Mouse (Mus musculus) lung, postnatal 0 days (tissue): ENCODE measurements at regions not wholly inside any gene's neighbourhood (a gene's known extent, or its start where the extent isn't known, plus 50 kb on each side); places are given as distances from the start of the nearest gene placed in this dataset.

Experiments
- ATAC-seq: fragments of 200-750 bp; cut with Nextera tagmentation; 2 replicates; pipeline ENCODE4 v1.8.0; 2017; ENCODE audit warnings: moderate library complexity
- DNase-seq: peaks from one replicate; pipeline ENCODE4 v3.0.0-alpha.2; 2016; ENCODE audit warnings: low spot score
- H3K27ac ChIP-seq: fragments of 300-500 bp; sonication (generic); 2 replicates; pipeline ENCODE4 v1.5.1; 2014; ENCODE audit warnings: antibody characterized with exemption, mild to moderate bottlenecking, low read length, mixed read lengths
- H3K27me3 ChIP-seq: fragments of 300-500 bp; sonication (generic); replicated peaks from 2 replicates; pipeline ENCODE4 v1.6.1; 2014; ENCODE audit warnings: low read length, mixed read lengths; ENCODE audit not compliant: insufficient read depth
- H3K36me3 ChIP-seq: fragments of 300-500 bp; sonication (generic); 2 replicates; pipeline ENCODE4 v1.6.1; 2014; ENCODE audit warnings: low read length, mixed read lengths; ENCODE audit not compliant: insufficient read depth
- H3K4me1 ChIP-seq: fragments of 300-500 bp; sonication (generic); 2 replicates; pipeline ENCODE4 v1.6.1; 2014; ENCODE audit warnings: antibody characterized with exemption, low read depth, low read length, mixed read lengths; ENCODE audit not compliant: insufficient read depth
- H3K4me2 ChIP-seq: fragments of 300-500 bp; sonication (generic); replicated peaks from 2 replicates; pipeline ENCODE4 v1.6.1; 2014; ENCODE audit warnings: low read depth, mild to moderate bottlenecking, low read length, moderate library complexity, mixed read lengths
- H3K4me3 ChIP-seq: fragments of 300-500 bp; sonication (generic); 2 replicates; pipeline ENCODE4 v1.5.1; 2014; ENCODE audit warnings: low read depth, low read length
- H3K9ac ChIP-seq: fragments of 300-500 bp; sonication (generic); replicated peaks from 2 replicates; pipeline ENCODE4 v1.6.1; 2014; ENCODE audit warnings: low read depth, mild to moderate bottlenecking
- H3K9me3 ChIP-seq: fragments of 300-500 bp; sonication (generic); 2 replicates; pipeline ENCODE4 v1.6.1; 2016; ENCODE audit warnings: low read length, mixed read lengths
- CTCF ChIP-seq: IDR thresholded peaks from 2 replicates; pipeline ENCODE4 v1.5.1; 2016; ENCODE audit warnings: antibody characterized with exemption, mild to moderate bottlenecking
- EP300 ChIP-seq: IDR thresholded peaks from 2 replicates; pipeline ENCODE4 v1.6.1; 2016; ENCODE audit warnings: antibody characterized with exemption, mild to moderate bottlenecking, control low read depth
- WGBS: fragments of 180-500 bp; shearing (Covaris S2); extraction: QIAGEN DNeasy Blood & Tissue Kit; methylation state at CpG from one replicate; pipeline ENCODE4 v1.1.7; 2014; 5-methylcytosine and 5-hydroxymethylcytosine counted together

DNA sequence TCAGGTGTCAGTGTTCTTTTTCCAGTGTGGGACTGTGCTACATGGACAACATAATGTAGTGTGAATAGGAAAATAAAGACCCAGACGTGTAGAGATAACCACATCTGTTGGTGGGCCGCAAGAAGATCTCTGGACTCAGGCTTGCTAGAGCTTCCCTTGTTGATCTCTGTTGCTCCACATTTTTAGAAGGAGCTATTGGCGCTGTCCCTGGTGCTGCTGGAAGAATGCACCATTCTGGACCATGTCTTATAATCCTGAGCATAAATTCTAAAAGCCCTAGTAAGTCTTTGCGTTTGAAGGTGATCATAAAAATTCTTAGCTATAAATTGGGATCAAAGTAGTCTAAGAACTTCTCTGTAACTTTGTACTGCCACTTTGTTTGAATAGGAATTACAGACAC is 429.3 kb downstream of the Otol1 start:
- Histone ChIP-seq H3K4me1 (no peaks in the 10 kb centered on the region), H3K27me3 (no peaks in the 10 kb centered on the region), H3K27ac (no peak overlapping the region), H3K4me3 (no peak overlapping the region), H3K9me3 (no peaks in the 10 kb centered on the region), H3K9ac (no peak overlapping the region), H3K36me3 (no peaks in the 10 kb centered on the region), H3K4me2 (no peak overlapping the region)
- WGBS = 62% methylated on average over 4 of the region's 4 CpGs
- no peak for DNase-seq
- TF ChIP-seq CTCF (no peak), EP300 (no peak)
- no peak for ATAC-seq

DNA sequence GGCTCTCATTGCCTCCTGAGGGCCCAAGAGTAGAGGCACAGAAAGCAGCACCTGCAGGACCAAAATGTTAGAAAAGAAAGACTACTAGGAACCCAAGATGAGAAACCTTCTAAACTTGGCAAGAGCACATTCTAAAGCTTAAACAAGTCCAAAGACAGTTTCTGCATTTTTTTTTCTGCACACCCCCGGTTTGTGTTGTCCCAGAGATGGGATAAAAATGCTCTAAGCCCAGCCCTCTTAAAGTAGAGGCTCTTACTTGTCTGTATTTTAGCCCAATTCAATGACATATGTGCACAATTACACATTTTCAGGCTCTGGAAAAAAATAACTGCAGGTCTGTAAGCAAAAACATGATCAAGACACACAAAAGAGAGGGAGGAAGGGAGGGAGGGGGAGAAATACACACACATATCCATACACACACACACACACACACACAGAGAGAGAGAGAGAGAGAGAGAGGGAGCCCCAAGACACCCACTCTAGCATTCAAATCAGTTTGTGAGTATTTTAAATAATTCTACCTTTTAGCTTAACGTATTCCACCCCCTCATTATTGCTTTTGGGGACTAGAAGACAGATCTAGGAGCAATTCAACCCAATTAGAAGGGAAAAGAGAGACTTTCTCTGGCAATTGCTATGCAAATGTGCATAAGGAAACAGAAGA is 449.9 kb downstream of the Otol1 start:
- TF ChIP-seq EP300 (no peak), CTCF (no peak)
- Histone ChIP-seq H3K9me3 (no peaks in the 10 kb centered on the region), H3K4me2 (no peak overlapping the region), H3K36me3 (no peaks in the 10 kb centered on the region), H3K27me3 (no peaks in the 10 kb centered on the region), H3K4me3 (no peak overlapping the region), H3K27ac (no peak overlapping the region), H3K4me1 (no peaks in the 10 kb centered on the region), H3K9ac (no peak overlapping the region)
- 37% methylated on average over 2 of the region's 2 CpGs for WGBS
- ATAC-seq (no peak), DNase-seq (no peak)

DNA sequence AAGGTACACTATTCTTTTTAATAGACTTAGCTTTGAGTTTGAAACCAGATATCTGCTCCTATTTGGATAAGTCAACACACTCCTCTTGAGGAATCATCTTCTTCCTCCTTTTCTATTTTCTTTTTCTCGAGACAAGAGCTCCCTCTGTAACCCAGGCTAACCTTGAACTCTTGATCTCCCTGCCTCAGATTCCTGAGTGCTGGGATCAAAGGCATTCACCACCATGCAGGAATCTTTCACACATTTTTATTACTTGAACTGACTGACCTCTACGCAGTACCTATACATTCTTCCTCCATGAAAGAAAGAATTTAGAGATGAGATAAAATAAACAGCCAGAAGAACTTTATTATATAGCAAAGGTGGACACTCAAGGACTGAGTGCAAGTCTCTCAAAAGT is 453.4 kb downstream of the Otol1 start:
- H3K4me1 ChIP-seq = no peaks in the 10 kb centered on the region
- H3K27me3 ChIP-seq = no peaks in the 10 kb centered on the region
- H3K4me2 ChIP-seq = no peak overlapping the region
- H3K9ac ChIP-seq = no peak overlapping the region
- DNase-seq (no peak), ATAC-seq (no peak)
- 28% methylated on average over 2 of the region's 2 CpGs for WGBS
- TF ChIP-seq CTCF (no peak), EP300 (no peak)
- no peak overlapping the region for H3K27ac ChIP-seq
- no peaks in the 10 kb centered on the region for H3K9me3 ChIP-seq
- no peaks in the 10 kb centered on the region for H3K36me3 ChIP-seq
- H3K4me3 ChIP-seq = no peak overlapping the region

DNA sequence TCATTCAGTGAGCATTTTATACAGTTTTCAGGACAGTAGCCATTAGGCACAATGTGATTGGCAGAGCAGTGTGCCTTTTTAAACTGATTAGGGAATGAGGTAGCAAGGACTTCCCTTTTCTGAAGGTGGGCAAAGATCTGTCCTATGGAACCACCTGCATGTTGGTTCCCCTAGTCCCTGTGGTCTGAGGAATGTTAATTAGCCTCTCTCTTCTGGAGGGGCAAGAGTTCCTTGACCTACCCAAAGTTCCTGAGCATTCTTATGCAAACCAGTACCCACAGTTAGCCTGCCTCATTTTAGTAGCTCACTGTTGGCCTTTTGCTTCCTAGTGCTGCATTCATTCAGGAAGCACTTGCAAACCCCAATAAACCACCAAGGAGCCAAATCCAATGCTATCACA is 455.8 kb downstream of the Otol1 start:
- ATAC-seq = no peak

DNA sequence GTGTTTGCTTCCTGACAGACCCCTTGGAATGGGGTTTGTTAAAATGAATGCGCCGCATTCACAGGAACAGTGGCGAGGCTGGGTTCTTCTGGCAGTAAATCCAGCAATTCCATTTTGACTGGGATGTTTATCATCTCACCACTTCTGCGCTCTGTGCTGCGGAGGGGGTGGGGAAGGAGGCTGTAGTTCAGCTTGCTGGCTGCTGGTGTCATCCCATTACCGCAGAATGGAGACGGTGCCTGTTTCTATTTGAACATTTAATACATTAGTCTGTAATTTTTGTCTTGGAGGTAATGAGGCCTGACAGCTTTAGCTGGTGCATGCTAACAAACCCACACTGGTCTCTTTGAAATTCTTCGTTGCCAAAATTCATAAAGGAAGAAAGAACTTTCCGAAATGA is 475.1 kb downstream of the Otol1 start:
- H3K27me3 ChIP-seq = no peaks in the 10 kb centered on the region
- ATAC-seq = no peak

More for the DNA sequence above, 455.8 kb downstream of the Otol1 start:
- Histone ChIP-seq H3K4me3 (no peak overlapping the region), H3K4me2 (no peak overlapping the region), H3K27me3 (no peaks in the 10 kb centered on the region), H3K27ac (no peak overlapping the region), H3K4me1 (no peaks in the 10 kb centered on the region), H3K36me3 (no peaks in the 10 kb centered on the region), H3K9me3 (no peaks in the 10 kb centered on the region), H3K9ac (no peak overlapping the region)
- no peak for DNase-seq
- TF ChIP-seq EP300 (no peak), CTCF (no peak)

DNA sequence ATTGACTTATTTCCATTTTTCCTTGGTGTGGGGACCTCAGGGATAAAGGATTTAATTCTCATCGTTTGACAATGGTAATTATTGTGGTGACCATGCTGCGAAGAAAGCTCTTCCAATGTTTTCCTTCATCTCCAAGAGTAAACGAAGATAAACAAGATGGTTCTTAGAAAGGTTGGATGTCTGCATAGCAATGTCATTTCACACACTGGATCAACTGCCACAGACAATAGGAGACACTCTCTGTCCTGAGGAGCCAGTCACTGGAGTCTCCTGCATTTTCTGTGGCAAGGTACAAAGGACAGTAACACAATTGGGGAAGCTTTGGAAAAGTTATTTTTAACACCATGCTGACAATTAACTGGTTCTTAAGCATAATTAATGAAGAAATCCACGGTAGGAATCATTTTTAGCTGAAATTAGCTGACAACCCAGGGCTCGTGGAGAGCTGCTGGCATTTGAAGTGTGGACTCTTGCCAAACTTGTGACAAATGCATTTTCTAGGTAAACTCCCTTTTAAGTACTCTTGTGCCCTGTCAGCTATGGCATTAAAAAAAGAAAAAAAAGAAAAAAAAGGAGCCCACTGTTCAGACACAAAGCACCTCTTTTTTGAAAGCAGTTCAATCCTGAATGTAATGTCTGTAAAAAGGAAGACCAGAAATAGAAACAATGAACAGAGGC is 475.8 kb downstream of the Otol1 start:
- no peak for DNase-seq

More for the DNA sequence above, 475.1 kb downstream of the Otol1 start:
- Histone ChIP-seq H3K9ac (no peak overlapping the region), H3K36me3 (no peaks in the 10 kb centered on the region), H3K27ac (no peak overlapping the region), H3K4me2 (no peak overlapping the region), H3K4me3 (no peak overlapping the region), H3K4me1 (no peaks in the 10 kb centered on the region), H3K9me3 (no peaks in the 10 kb centered on the region)
- peak; percentile 43 for DNase-seq
- TF ChIP-seq EP300 (no peak), CTCF (peak; percentile 54)
- 32% methylated on average over 9 of the region's 9 CpGs for WGBS

More for the DNA sequence above, 475.8 kb downstream of the Otol1 start:
- Histone ChIP-seq H3K36me3 (no peaks in the 10 kb centered on the region), H3K4me1 (no peaks in the 10 kb centered on the region), H3K27ac (no peak overlapping the region), H3K27me3 (no peaks in the 10 kb centered on the region), H3K4me3 (no peak overlapping the region), H3K4me2 (no peak overlapping the region), H3K9me3 (no peaks in the 10 kb centered on the region), H3K9ac (no peak overlapping the region)
- TF ChIP-seq EP300 = no peak
- TF ChIP-seq CTCF = no peak
- ATAC-seq = no peak
- WGBS = 43% methylated on average over 5 of the region's 5 CpGs
